Mouse (Mus musculus) thymus, adult 2 months (tissue): ENCODE results near the gene Acp7.

Experiments
- CTCF ChIP-seq: fragments of 200-500 bp; IDR thresholded peaks from 2 replicates; pipeline ENCODE4 v1.5.1; 2012; ENCODE audit warnings: mild to moderate bottlenecking, control low read depth, low read length, moderate library complexity, borderline replicate concordance; ENCODE audit not compliant: control insufficient read depth, poor library complexity, insufficient read depth; ENCODE audit errors: extremely low read depth
- POLR2A ChIP-seq: fragments of 200-500 bp; IDR thresholded peaks from 2 replicates; pipeline ENCODE4 v1.6.1; 2012; ENCODE audit warnings: mild to moderate bottlenecking, low read length, control low read depth, moderate library complexity; ENCODE audit not compliant: control insufficient read depth, poor library complexity, insufficient read depth; ENCODE audit errors: extremely low read depth

DNA sequence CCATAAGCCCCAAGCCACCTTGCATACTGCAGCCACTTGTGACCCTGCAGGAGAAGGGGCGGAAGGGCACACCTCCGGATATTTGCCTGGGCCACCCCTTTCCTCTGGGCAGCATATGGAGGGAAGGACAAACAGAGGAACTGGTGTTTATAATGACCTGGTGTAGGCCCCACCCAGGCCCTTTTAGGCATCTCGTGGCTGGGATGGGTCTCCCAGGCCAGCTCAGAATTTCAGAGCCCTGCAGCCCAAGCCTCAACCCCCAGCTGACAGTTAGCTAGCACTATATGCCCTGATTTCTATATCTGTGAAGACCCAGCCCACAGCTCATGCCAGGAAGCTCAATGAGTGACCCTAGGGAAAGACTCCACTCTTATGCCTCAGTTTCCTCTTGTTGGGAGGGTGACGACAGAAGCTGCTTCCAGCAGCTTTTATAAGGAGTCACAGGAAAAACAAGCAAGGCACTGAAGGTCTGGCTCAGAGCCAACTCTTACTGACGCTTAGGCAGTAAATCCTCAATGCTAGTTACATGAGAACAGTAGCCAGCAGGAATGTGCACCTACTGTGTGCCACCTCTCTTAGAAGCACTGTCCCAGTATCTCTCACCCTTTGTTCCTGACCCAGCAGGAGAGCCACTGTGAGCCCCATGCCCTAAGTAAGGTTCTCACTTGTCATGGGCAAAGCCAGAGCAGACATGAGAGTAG lies 60.0 kb downstream of the Acp7 start:
- TF ChIP-seq POLR2A (no peak), CTCF (no peak)
